Mouse (Mus musculus) retina, postnatal 1 day (tissue): ENCODE results near the gene Tbc1d1.

Source experiments
- DNase-seq: peaks from one replicate; pipeline ENCODE4 v3.0.0-alpha.2; 2012

Tbc1d1 gene

GRCm38 (mm10) chr5:64207800-64208199 is 51.7 kb downstream of the Tbc1d1 start:
- DNase-seq: no peak

DNA sequence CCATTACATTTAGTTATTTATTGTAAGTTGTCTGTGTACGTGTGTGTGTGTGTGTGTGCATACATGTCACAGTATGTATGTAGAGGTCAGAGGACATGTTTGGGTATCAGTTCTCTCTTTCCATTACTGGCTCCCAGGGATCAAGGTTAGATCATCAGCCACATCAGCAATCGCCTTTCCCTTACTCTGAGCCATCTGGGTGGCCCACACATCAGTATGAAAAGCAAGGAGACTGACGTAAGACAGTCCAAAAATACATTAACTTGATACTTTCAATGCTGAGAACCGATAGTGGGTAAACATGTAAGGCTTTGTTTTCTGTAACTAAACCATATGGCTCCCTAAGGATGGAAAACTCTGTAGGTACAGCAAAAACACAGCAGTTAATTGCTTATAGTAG is 54.7 kb downstream of the Tbc1d1 start:
- DNase-seq: no peak

DNA sequence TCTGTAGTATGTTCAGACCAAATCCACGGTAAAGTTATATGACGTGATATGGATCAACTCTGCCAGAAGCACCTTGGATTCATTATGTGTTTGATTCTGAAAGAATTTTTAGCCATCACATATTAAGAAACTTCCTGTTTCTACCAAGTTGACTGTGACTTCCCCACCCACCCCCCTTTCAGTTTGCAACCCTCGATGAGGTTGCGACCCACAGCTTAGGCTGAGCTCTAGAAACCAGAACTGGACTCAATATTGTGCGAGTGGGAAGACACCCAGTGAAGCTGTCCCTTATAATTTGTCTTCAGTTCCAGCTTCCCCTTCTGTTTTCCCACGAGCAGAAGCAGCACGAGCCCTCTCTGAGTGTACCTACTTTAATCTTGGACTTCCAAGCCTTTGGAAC is 55.2 kb downstream of the Tbc1d1 start:
- no peak for DNase-seq

DNA sequence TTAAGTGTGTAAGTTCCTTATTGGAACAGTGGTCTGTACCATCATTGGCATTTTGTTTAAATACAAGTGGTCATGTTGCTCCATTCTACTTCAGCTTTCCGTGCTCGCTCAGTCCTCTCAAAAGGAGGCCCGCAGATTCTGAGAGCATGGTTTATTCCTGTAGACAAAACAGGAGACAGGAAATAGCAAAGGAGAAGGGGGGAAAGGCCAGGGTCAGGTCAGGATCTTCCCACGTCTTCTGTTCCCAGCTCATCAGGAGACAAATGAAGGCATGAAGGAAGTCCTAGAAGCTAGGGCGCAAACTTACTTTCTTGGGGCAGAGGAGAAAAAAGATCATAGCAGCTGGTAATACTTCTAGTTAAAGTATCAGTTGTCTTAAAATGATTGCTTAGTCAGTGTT is 56.1 kb downstream of the Tbc1d1 start:
- DNase-seq: no peak

DNA sequence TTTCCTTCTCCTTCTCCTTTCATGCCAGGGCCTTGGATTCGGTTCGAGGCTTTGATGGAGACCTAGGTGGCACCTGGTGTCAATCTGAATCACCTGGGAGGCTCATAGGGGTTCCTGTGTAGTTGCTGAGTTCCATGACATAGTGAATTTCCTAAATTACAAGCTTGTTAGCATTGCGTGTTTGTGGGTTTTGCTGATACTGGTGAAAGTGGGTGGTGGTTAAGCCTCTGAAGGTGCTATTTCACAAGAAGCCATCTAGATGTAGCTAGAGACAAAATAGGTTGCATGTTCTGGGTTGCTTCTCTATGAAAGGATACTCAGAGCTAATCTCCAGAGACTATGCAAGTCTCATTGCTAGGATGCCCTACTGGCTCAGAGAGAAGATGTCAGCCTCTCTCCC is 56.5 kb downstream of the Tbc1d1 start:
- no peak for DNase-seq

DNA sequence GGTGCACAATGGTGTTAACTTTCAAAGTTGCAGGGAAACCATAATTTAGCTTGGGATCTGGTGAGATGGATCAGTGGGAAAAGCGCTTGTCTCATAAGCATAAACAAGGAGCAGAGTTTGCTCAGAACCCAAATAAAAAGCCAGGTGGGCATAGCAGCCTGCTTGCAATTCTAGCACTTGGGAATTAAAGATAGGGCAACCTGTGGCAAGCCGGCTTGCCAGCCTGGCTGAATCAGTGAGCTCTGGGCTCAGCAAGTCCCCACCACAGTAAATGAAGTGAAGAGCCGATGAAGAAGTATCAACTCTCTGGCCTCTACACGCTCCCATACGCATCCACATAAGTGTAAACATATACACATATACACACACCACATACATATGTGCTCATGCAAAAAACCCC is 59.7 kb downstream of the Tbc1d1 start:
- no peak for DNase-seq

DNA sequence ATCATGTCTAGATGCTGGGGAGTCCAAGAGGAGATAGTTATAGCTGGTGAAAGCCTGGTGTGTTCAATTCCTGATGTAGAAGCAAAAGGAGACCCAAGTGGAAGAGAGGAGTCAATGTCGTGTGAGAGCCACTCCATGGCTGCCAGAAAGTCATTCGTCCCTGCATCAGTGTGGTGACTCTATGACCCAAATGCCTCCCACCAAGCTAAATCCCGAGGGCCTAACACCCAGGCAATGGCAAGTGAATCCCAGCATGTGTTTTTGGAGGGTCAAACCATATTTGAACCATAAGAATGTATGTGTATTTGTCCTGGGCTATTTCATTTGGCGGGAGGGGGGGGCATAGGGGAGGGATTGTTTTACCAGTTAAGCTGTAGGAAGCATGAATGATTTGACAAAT is 60.2 kb downstream of the Tbc1d1 start:
- DNase-seq: no peak

DNA sequence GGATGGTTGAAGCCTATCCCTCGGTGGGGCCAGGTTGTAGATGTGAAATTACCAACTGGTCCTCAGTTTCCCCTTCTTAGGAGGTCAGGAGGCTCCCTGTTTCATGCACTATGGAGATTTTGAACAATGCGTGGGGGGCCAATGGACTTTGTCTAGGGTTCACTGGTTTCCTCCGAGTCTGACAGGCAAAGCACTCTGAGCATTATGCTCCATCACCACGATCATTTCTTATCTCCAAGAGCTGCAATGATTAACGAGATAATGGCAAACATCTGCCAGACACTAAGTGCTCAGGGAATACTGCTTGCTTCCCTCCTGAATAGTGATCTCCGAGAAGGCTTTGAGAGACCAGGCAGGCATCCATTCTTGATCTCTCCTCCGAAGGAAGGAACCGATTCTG is 61.2 kb downstream of the Tbc1d1 start:
- no peak for DNase-seq

GRCm38 (mm10) chr5:64217816-64218602 is 61.9 kb downstream of the Tbc1d1 start:
- no peak for DNase-seq

DNA sequence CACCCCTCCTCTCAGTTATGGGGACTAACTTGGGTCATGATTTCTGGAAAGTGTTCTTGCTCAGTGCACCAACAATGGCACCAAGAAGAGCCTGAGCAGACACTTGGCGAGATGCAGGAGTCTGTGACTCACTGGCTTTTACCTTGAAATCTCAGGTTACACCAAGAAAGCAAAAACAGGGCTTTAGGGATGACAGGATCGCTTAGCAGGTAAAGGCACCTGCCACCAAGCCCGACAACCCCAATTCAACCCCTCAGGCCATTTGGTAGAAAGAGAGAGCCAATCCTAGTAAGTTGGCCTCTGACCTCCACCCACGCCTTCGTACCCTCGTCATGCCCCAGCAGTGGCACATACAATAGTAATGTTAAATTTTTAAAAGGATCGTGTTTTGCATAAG is 62.5 kb downstream of the Tbc1d1 start:
- DNase-seq: no peak

GRCm38 (mm10) chr5:64220776-64221175 is 64.7 kb downstream of the Tbc1d1 start:
- DNase-seq: no peak

- DNase-seq: no peak
Observed at GRCm38 (mm10) chr5:64224735-64225425, 68.8 kb downstream of the Tbc1d1 start.

GRCm38 (mm10) chr5:64228252-64228651 is 72.1 kb downstream of the Tbc1d1 start:
- no peak for DNase-seq

- no peak for DNase-seq
Observed at GRCm38 (mm10) chr5:64229336-64229866, 73.3 kb downstream of the Tbc1d1 start.

- peak; percentile 96 for DNase-seq
Observed at GRCm38 (mm10) chr5:64230061-64230466, 74.0 kb downstream of the Tbc1d1 start.

GRCm38 (mm10) chr5:64230507-64231041 is 74.5 kb downstream of the Tbc1d1 start:
- no peak for DNase-seq

GRCm38 (mm10) chr5:64232872-64233271 is 76.8 kb downstream of the Tbc1d1 start:
- no peak for DNase-seq

DNA sequence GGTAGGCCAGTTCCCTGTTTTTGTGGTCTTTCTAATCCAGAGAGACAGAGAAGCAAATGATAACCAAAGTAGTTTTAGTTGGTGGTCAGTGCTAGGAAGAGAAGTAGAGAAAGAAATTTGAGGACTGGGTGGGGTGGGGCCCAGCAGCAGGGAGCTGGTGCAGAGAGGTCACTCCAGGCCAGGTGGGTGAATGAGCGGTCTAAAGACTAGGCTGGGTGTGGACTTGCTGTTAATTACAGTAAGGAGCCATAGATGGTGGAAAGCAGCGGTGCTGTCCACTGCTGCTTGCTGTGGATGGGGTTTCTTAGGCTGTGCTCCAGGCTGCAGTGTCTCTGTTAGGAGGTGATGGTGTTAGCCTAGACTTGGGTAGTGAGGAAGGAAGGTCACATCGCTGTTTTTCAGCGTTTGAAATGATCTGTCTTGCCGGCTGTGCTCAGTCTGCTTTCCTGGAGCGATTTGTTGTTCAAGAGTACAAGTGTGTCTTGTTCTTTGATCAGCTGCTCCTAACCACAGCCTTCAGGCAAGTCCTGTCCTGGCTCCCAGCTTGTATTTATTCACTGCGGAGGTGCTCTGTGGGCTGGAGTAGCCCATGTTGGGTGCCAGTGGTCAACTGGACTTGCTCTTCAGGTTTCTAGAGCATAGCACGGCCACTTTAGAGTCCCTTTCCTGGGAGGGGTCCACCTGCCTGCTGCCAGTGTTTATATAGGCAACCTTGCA is 78.3 kb downstream of the Tbc1d1 start:
- DNase-seq: no peak

GRCm38 (mm10) chr5:64235250-64235649 is 79.1 kb downstream of the Tbc1d1 start:
- DNase-seq: no peak

DNA sequence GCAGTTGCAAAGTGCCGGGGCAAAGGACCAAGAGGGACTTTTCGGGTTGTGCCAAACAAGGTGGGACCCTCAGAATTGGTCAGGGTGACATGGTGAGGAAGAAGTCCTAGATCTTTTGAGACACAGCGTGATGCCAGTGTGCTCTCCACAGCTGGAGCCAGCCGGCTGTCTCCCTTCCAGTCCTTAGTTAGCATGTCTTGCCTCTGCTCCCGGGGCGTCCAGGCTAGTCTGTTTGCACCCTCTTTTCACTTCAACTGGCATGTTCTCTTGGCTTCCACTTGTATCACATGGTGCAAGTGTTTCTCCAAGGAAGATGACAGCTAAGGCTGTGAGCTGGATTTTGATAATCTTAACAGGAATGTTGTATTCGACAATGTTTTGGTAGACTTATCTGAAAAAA is 80.5 kb downstream of the Tbc1d1 start:
- no peak for DNase-seq

DNA sequence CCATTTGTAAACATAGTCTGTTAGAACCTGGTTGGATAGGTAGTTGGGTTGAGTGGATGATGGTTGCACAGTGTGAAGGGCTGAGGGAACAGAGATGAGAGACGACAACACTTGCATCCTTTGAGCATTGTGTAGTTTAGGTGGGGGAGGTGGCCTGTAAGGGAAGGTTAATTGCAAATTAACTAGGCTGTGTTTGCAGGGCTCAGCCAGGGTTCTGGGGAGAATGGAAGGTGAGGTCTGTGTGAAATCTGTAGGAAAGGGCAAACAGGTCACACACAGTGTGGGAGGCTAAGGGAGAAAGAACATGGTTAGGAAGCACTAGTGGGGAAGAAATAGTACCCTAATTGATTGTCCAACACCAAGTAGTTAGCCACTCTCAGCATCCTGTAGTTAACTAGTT is 81.2 kb downstream of the Tbc1d1 start:
- DNase-seq: no peak

GRCm38 (mm10) chr5:64237693-64238092 is 81.6 kb downstream of the Tbc1d1 start:
- no peak for DNase-seq

DNA sequence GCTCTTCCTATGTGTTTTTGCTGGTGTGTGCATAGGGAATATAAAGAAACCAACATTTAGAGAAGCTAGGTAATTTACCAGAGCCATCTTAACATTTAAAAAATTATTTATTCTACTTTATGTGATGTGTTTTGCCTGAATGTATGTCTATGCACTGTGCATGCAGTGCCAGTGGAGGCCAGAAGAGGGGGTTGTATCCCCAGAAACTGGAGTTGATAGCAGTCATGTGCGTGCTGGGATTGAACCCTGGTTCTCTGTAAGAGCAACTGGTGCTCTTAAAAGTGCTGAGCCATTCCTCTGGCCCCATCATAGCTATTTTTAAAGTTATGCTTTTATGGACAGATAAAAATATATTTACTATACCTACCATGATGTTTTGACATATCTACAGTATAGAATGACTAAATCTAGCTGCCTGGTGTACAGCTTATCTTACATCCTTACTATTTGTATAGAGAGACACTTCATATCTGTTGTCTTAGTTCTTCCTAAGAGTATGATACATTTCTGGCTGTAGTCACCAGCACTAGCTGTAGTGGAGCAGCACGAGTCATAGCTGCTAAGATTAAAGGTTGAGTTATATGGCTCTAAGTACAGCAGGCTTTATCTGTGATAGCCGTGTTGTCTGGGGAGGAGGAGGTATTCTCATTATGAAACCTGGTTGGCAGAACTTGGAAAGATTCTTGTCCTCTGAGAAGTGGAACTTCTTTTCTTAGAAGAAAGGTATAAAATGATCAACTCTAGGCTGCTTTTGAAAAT is 83.0 kb downstream of the Tbc1d1 start:
- DNase-seq: no peak
